Mouse (Mus musculus) cortical plate, adult 2 months (tissue): ENCODE results near the gene Ndst2. TPM values are rescaled to one million over a fixed set of nuclear protein-coding genes. Genes with fewer than 3 reads are reported as not detected.

Experiments used
- H3K27ac ChIP-seq: fragments of 200-500 bp; 2 replicates; pipeline ENCODE4 v1.5.1; 2012; ENCODE audit warnings: low read length, control low read depth, inconsistent platforms; ENCODE audit not compliant: insufficient read depth
- H3K4me1 ChIP-seq: fragments of 200-500 bp; 2 replicates; pipeline ENCODE4 v1.6.1; 2011; ENCODE audit warnings: low read length; ENCODE audit not compliant: control insufficient read depth, insufficient read depth
- H3K4me3 ChIP-seq: fragments of 200-500 bp; 2 replicates; pipeline ENCODE4 v1.5.1; 2011; ENCODE audit warnings: mild to moderate bottlenecking, low read length, control low read depth; ENCODE audit not compliant: insufficient read depth
- CTCF ChIP-seq: fragments of 200-500 bp; IDR thresholded peaks from 2 replicates; pipeline ENCODE4 v1.5.1; 2011; ENCODE audit warnings: mild to moderate bottlenecking, control low read depth, low read length; ENCODE audit not compliant: insufficient read depth; ENCODE audit errors: extremely low read depth
- POLR2A ChIP-seq: fragments of 200-500 bp; IDR thresholded peaks from 2 replicates; pipeline ENCODE4 v1.6.1; 2011; ENCODE audit warnings: mild to moderate bottlenecking, low read length, control low read depth; ENCODE audit not compliant: insufficient read depth; ENCODE audit errors: extremely low read depth
- polyA plus RNA-seq: library from polyadenylated mRNA; depleted of rRNA; stranded (reverse); fragments of >200 nt; gene quantifications from 2 replicates; pipeline ENCODE4 v1.2.3, GENCODE M21; 2012

The Ndst2 gene
- polyA plus RNA-seq, 1 experiment, result 22.9 TPM

- Histone ChIP-seq H3K27ac (no peak overlapping the region), H3K4me3 (peak overlapping the region; percentile 58), H3K4me1 (peaks cover 5% of the 10 kb centered on the region)
- TF ChIP-seq CTCF, result no peak
- TF ChIP-seq POLR2A, result no peak
These were observed 38.4 kb downstream of the Ndst2 start for GRCm38 (mm10) chr14:20695761-20696520.

DNA sequence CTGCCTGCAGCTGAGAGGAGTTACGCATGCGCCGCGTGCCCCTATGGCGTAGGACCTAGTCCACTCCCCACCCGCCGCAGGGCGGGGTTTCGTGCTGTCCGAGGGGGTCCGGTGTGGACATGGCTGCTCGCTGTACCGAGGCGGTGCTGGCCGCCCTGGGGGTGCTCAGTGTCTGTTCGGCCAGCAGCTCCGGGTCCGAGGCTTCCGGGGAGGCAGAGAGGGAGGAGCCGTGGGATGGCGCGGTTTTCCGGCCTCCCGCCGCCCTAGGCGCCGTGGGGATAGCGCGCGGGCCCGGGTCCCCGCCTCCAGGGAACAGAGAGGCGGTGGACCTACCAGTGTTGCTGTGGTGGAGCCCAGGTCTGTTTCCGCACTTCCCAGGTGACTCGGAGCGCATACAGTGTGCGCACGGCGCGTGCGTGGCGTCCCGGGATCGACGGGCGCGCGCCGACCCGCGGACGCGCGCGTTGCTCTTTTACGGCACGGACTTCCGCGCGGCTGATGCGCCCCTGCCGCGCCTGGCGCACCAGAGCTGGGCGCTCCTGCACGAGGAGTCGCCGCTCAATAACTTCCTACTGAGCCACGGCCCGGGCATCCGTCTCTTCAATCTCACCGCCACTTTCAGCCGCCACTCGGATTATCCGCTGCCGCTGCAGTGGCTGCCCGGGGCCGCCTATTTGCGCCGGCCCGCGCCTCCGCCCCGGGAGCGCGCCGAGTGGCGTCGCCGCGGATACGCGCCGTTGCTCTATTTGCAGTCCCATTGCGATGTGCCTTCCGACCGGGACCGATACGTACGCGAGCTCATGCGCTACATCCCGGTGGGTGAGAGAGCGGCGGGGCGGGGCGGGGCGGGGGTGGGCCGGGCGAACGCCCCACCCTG lies 39.2 kb downstream of the Ndst2 start, which contains the start of gene Fut11:
TSS of gene Fut11 (plus strand) at position 85 of the 877 bp plus-strand sequence.
- TF ChIP-seq CTCF (no peak), POLR2A (peak; percentile 72)
- Histone ChIP-seq H3K4me3 (peak within 1 kb of the TSS; percentile 58), H3K27ac (peak within 1 kb of the TSS; percentile 95), H3K4me1 (peaks cover 3% of the 10 kb centered on the region)

DNA sequence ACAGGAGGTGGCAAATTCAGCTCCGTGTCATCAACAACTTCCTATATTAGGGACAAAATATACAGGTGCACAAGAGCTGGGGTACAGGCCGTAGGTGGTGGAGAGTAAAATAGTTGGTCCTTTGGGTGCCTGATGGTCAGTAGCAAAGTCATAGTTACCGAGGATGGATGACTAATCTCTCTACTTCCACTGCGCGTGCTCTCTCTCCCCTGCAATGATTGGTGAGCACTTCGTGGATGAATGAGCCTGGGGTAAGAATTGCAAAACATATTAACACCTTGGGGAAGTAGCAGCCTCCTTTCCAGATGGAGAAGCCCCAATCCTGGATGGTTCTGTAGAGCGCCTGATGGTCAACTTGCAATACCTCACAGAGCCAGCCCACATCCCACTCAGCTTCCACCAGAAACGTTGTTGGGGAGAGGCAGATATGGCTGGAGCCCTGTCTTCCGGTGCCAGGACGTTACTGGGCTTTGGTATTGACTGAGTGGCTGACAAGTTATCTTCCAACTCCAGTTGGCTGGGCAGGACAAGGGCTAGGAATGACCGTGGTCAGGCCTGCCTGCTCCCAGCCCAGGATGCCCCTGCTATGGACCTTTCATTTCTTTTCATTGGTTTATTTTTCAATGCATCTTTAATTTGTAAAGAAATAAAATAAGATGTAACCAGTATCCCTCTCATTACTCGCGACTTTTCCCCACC lies 40.0 kb downstream of the Ndst2 start:
- peak overlapping the region; percentile 58 for H3K4me3 ChIP-seq
- H3K4me1 ChIP-seq, result peaks cover 3% of the 10 kb centered on the region
- TF ChIP-seq POLR2A (no peak), CTCF (no peak)
- no peak overlapping the region for H3K27ac ChIP-seq

- H3K27ac ChIP-seq, result no peak overlapping the region
- peaks cover 3% of the 10 kb centered on the region for H3K4me1 ChIP-seq
- no peak for TF ChIP-seq CTCF
- no peak for TF ChIP-seq POLR2A
- H3K4me3 ChIP-seq, result no peak overlapping the region
These were observed 40.7 kb downstream of the Ndst2 start for GRCm38 (mm10) chr14:20693589-20694101.

DNA sequence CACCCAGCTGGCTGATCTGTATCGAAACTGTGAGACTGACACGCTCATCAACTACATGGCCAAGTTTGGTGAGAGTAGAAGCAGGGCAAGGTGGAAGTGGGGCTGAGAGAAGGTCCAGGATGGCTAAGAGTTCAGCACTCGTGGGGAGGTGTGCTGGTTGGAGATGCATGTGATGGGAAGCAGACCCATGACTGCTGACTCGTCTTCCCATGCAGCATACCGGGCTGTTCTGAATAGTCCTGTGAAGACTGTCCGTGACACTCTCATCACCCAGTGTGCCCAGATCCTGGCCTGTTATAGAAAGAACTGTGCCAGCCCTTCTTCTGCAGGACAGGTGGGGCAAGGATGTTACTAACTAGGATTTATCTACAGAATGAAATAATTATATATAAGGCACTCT lies 42.6 kb downstream of the Ndst2 start:
- H3K4me1 ChIP-seq, result peaks cover 3% of the 10 kb centered on the region
- no peak overlapping the region for H3K27ac ChIP-seq

DNA sequence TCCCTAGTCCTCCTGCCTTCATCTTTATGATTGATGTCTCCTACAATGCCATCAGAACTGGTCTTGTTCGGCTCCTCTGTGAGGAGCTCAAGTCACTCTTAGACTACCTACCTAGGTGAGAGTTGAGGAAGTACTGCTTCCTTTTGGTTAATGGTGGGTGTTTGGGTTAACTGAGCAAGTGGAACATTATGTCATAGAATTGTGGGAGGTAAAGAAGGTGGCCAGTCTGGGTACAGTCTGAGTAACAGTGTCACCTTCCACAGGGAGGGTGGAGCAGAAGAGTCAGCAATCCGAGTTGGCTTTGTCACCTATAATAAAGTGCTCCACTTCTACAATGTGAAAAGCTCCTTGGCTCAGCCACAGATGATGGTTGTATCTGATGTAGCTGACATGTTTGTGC lies 45.4 kb downstream of the Ndst2 start:
- no peak overlapping the region for H3K27ac ChIP-seq
- TF ChIP-seq CTCF, result no peak
- no peak for TF ChIP-seq POLR2A
- H3K4me1 ChIP-seq, result no peaks in the 10 kb centered on the region; the same call in 1 of the 2 replicates
- H3K4me3 ChIP-seq, result no peak overlapping the region

More for the DNA sequence above, 42.6 kb downstream of the Ndst2 start:
- TF ChIP-seq CTCF (no peak), POLR2A (no peak)
- H3K4me3 ChIP-seq, result no peak overlapping the region

DNA sequence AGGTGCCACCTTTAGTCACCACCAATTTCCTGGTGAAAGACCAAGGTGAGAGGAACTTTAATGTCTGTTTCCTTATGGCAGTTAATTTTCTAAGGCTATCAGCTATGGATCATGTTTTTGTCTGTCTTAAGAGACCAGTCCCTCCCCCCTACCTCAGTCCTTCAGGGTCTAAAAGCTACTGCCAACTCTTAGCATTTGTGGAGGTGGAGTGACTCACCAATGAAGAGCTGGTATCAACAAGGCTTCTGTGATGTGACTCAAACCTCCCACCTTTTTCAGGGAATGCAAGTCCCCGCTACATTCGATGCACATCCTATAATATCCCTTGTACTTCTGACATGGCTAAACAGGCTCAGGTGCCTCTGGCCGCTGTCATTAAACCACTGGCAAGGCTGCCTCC lies 47.8 kb downstream of the Ndst2 start:
- no peak for TF ChIP-seq CTCF
- no peak for TF ChIP-seq POLR2A
- H3K4me3 ChIP-seq, result no peak overlapping the region
- H3K4me1 ChIP-seq, result no peaks in the 10 kb centered on the region; the same call in 1 of the 2 replicates
- no peak overlapping the region for H3K27ac ChIP-seq

DNA sequence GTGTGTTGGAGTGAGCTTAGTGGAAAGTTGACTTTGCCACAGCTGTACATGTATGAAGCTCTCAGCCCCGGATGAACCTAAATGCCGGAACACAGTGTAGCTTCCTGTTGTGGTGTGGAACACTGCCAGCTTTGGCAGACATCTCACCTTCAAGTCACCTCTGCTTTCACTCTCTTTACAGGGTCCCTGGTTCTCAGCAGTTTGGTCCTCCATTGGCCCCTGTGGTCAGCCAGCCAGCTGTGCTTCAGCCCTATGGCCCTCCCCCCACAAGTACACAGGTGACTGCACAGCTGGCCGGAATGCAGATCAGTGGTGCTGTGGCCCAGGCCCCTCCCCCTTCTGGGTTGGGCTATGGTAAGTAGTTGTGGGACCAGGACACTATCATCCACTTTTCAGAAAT lies 51.9 kb downstream of the Ndst2 start:
- Histone ChIP-seq H3K4me1 (no peaks in the 10 kb centered on the region; the same call in 1 of the 2 replicates), H3K4me3 (no peak overlapping the region), H3K27ac (no peak overlapping the region)
- TF ChIP-seq POLR2A (no peak), CTCF (no peak)

GRCm38 (mm10) chr14:20681742-20682141 lies 52.6 kb downstream of the Ndst2 start:
- TF ChIP-seq POLR2A, result no peak
- TF ChIP-seq CTCF, result no peak
- Histone ChIP-seq H3K4me3 (no peak overlapping the region), H3K4me1 (no peaks in the 10 kb centered on the region; the same call in 1 of the 2 replicates), H3K27ac (no peak overlapping the region)
